Mouse (Mus musculus): ENCODE results near the gene Slc22a18. TPM values are rescaled to one million over a fixed set of nuclear protein-coding genes. Genes with fewer than 3 reads are reported as not detected.

The Slc22a18 gene
- polyA plus RNA-seq (2012; rRNA removed): 17.8 and 19.0 TPM in 2 replicates

DNA sequence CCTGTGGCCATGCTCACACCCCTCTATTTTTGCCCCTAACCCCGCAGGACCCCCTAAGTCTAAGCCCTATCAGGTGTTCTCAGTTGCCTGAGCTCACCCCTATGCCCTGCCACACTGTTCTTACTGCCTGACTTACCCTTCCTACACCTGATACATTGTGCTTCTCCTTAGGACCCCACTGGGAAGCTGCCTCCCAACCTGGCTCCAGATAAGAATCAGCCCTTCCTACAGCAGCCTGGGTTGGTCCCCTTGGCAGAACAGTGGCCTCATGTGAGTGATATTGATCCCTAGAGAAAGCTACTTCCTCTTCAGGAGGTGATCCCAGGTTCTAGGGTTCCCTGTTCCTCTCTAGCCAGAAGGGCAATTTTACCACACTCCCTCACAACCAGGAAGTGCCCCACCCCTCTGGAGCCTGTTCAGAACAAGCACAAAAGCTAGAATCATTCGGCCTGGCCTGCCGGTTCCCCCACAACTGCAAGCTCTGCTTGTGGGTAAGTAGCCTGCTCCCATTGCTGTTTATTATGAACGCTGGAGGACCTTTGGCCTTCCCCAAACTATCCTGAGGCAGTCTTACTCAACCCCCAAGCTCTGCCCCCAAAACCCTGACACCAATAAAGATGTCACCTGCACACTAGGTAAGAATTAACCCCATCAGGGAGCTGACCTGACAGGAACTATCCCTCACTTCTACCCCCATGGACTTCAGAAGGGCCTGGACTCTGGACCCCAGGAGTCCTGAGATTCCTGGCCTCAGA, at the start of gene Slc22a18:
Gene Slc22a18 (plus strand): TSS at position 390 of the 755 bp plus-strand sequence.
- DNase-seq (ENCODE audit: low spot score): peak; percentile 53

DNA sequence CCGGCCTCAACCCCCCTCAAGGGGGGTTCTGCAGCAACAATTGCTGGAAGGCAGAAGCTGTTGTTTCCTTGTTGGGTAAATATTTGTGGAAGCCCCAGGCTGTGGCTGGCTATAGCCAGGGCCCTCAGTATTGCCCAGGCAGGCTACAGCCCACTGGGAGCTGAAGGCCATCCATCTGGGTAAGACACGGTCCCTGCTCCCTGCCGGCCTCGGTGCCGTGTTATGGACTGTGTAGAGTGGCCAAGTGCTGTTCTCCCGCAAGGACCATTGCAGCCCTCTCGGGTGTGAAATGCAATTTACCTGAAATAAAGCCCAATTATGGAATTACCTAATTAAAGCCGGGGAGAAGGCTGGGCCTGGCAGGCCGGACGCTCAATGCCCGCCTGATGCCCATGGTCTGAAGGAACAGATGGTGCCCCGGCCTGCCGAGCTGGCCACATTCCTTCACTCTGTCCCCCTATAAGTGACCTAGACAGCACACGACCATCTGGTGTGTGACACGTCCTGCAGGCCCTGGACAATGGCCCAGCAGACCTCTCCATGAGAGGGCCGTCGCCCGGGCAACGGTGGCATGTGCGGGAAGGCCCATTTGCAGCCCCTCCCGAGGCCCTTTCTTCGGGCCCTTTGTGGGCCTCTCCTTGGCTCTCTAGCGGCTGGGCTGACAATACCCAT, 45.3 kb upstream of the Slc22a18 start:
- no peak for DNase-seq (ENCODE audit: low spot score)

DNA sequence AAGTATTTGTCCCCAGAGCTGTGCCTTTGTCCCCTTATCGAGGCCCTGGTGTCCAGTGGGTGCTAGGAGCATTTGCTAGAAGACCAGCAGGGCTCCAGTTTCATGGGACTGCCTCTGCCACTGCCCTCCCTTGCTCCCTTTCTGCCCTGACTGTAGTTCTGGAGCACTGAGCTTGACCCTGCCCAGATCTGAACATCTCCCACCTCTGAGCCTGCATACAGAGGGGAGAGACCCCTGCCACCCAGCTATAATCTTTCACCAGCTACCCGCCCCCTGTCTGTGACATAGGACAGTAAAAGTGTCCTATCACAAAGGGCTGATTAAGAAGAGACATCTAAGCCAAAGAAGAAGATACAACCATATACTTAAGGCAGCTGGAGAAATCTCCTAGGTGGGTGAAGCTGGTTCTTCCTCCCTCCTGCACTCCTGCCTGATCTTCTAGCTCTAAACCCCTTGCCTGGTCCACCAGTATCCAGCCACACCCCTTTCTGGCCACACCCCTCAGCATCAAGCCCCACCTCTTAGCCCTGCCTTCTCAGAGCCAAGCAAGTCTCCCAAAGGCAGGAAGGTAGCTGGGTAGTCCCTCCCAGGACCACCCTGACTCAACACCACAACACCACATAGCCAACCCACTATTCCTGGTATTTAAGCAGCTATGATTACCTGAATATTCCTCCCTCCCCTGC, 44.6 kb upstream of the Slc22a18 start:
- no peak for DNase-seq (ENCODE audit: low spot score)

DNA sequence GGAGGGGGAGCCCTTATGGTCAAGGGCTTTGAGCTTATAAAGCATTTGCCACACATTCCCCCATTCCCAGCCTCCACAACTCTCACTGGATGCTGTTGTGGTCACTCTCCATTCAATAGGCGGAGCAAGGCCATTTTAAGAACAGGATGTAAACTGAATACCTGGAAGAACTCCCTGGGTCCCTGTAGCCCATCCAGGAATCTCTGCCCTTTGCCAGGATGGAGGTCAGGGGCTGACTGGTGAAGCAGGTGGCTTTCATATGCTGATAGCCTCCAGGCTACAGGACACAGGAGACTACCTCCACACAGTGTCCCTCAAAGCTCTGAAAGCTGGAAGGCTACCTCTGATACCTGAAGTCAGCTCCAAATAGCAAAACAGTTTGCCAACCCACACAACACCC, 40.9 kb upstream of the Slc22a18 start:
- DNase-seq (ENCODE audit: low spot score): no peak

DNA sequence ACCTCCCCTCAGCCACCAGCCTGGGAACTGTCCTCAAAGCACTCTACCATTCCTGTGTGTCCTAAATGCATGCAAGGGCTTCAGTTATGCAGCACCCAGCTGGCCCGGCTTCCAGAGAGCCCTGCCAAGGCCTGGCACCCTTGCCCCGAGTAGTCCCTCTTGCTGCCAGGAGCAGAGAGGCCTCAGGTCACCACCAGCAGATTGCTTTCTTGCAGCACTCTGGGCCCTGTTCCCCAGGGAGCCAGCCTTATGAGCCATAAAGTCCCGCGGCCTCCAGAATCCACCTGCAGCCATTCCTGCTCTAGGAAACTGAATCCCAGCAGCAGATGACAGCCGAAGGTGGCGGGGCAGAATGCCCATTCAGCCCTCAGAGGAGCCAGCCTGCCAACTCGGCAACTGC, 40.2 kb upstream of the Slc22a18 start:
- no peak for DNase-seq (ENCODE audit: low spot score)

DNA sequence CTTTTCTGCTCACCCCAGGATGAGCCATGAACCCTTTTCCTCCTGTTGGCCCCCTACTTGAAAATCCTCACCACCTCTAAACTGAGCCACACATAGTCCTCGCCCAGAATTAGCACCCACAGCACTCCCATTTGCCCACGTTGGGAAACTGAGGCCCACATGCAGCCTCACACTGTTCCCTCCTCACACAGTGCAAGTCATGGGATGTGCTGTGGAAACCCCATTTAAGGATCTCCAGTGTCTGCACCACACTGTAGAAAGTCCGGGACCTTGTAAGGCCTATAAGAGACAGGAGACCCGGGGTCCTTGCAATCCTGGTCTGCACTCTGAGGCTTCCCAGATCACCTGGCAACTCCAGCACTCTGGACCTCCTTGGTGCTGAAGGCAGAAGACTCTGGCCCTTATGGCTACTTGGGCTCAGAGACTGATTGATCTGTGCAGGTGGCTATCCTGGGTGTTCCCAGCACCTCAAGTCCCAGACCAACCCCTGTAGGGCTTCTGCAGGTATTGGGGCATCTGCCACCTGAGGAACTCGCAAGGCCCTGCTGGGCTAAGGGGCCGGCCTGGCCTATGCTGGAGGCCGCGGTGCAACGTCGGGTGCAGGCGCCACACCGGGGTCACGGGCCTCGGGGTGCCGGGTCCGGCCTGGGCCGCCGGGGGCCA, 36.2 kb upstream of the Slc22a18 start:
- no peak for DNase-seq (ENCODE audit: low spot score)

DNA sequence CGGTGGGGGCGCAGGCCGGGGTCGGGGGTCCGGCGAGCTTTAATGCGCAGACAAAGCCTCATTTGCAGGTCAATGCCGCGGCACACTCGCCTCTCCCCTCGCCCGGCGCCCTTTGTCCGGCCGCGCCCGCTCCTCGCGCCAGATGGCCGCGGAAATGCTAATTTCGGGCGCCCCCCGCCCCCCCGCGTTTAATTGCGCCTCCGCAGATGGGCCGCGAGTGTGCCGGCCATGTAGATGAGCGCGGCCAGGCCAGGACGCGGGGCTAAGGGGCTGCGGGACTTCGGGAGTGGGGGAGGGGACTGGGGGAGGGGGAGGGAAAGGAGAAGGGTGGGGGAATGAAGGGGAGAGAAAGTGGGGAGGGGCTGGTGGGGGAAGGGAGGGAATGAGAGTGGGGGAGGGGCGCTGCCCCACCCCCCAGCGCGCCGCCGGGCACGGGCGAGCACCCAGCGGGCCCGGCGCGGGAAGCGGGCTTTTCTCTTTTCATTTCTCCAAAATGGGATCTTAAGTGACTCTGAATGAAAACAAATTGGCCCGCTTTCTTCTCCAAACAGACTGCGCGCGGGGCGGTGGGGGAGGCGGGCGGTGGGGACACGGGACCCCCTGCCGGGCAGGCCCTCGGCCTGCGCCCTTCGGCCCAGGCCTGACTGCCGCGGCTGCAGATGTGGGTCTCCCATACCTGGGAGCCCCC, 35.5 kb upstream of the Slc22a18 start:
- no peak for DNase-seq (ENCODE audit: low spot score)

DNA sequence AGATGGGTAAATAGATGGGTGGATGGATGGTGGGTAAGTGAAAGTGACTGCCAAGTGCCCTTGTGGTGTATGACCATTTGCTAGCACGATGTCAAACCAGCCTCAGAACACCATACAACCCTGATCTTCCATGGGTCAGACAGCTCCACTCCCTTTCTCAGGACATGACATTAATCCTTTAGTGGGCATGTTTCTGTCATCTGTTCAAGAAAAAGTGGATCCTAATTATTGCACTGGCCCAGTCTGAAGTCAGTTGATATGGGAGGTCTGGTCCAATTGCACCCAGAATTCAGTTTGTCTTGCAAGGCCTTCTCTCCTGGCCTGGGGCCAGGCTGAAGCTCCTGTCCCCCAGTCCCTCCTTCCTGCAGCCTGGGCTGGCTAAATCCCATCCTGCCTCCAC, 34.6 kb upstream of the Slc22a18 start:
- DNase-seq (ENCODE audit: low spot score): no peak

DNA sequence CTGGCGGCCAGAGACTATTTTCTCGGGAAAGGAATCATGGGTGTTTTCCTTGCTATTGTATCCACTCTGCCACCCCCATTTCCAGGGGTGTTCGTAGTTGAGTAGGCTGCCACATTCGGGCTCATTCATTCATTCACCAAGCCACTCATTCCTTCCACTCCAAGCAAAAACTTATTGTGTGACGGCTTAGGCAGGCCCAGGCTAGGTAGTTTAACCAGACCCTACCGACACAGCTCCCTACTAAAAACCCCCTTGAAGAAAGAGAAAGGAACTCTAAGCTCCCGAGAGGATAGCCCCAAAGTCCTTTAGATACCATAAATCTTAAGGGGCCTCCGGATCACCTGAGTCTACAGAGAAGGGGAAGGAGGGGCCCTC, 29.0 kb upstream of the Slc22a18 start:
- no peak for DNase-seq (ENCODE audit: low spot score)

DNA sequence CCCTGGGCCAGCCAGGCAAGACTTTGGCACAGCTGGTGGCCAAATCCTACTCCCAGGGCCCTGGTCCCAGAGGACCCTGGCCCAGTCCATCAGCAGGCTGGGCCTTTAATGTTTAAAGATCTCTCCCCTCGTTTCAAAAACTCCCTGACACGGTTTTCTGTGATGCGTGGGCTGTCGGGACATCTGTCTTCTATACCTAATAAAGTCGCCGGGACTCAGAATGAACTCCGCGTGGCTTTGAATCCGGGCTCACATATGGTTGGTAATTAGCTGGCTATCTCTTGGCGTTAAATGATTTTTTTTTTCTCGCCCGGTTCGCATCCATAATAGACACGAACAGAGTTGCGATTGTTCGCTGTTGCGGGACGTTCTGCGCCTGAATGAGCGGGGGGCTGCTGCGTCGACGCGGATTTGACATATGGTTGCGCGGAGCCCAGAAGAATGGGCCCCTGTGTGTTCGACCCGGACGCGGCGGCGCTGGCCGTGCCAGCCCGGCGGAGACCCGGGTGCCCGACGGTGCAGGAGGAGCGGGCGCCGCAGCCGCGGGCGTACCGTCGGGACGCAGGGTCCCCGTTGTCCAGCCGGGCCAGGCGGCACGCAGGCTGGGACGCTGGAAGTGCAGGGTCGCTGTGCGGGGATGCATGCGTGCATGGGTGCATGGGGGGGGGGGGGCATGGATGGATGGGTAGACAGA, 28.4 kb upstream of the Slc22a18 start:
- DNase-seq (ENCODE audit: low spot score): no peak

DNA sequence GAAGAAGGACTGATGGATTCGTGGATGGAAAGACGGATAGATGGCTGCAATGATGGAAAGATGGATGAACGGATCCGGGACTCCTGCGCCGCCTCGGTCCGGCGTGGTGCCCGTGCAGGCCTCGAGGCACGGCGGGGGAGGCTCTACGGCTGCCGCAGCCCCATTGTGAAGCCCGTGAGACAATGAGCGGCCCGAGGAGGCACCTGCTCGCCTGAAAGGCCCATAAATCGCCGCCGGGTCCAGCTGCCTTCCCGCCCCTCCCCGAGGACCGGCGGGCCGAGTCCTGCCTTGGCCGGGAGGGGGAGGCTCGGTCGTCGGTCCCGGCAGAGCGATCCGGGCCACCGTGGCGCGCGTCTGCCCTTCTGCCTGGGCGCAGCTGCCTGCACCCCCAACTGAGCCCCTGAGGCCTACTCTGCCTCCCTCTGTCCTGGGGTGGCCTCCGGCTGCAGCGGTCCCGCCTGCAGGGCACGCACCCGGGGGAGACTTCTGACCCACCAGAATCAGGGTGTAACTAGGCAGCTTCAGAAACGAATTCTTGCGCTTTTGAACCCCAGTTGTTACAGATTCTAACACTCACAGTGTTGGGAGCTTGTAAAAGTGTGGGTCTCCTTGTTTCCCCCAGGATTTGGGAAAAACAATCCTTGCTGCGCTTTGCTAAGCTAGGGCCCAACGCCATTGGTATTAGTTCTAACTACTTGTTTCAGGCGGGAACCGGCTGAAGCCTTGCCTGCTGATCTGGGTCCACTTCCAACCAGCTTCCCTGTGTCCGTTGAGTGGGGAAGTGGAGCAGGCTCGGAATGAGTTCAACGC, 27.7 kb upstream of the Slc22a18 start:
- DNase-seq (ENCODE audit: low spot score): no peak

DNA sequence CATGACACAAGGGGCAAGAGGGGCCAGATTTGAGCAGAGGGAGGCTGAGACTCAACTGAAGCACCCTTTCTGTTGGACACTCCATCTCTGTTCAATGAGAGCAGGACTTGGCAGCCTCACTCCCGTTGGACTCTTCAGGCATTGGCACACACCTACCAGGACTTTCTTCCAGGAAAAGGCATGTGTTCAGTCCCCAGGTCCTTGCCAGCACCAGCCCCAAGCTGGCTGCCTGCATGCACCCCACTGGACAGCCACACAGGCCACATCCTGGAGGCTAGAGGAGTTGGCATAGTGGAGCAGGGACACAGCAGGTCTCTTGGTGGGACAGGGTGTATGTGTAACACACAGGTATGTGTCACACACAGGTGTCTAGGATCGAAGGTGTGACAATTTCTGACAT, 26.4 kb upstream of the Slc22a18 start:
- DNase-seq (ENCODE audit: low spot score): no peak

DNA sequence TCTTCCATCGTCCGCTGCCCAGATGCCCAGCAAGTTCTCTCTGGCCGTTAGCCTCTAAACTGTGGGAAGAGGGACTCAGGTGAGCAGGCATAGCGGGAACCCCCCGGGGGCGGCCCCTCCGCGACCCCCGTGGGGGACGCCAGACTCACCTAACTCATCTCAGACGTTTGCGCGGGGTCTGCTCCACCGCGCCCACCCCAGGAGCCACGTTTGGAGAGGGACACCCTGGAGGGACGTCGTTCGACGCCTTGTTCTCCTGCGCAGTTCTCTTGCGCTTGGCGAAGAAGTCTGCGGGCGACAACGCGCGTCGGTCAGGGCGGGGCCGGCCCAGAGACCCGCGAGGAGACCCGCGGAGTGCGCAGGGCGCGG, 14.6 kb upstream of the Slc22a18 start:
- no peak for DNase-seq (ENCODE audit: low spot score)

DNA sequence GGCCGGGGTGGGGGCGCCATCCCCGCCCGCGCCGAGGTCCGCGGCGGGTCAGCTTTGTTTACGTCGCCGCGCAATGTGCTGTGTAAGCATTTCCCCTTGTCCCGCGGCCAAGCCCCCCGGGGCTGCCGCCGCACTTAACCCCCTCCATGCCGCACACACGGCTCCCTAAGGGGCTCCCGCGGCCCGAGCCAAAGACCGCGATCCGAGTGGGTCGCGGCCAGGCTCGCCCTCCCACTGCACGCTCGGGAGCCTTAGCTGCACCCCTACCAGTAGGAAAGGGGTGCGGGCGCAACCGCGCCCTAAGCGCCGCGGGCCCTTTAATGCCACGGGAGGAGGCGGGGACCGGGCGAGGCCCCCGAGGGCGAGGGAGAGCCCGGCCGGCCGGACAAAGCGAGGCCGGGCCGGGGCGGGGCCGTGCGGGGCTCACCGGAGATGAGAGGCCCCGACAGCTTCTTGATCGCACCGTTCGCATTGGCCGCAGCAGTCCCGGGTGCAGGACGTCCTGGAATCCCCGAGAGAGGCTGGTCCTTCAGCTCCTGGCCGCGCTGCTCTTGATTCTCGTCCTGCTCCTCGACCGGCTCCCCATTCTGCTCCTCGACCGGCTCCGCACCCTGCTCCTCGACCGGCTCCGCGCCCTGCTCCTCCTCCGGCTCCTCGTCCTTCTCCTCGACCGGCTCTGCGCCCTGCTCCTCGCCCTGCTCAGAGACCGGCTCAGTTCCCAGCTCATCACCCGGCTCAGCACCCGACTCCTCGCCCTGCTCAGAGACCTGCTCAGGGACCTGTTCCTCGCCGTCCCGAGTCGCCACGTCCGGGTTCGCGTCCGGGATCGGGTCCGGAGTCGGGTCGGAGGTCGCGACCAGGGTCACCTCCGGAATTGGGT, 14.0 kb upstream of the Slc22a18 start:
- peak; percentile 41 for DNase-seq (ENCODE audit: low spot score)

DNA sequence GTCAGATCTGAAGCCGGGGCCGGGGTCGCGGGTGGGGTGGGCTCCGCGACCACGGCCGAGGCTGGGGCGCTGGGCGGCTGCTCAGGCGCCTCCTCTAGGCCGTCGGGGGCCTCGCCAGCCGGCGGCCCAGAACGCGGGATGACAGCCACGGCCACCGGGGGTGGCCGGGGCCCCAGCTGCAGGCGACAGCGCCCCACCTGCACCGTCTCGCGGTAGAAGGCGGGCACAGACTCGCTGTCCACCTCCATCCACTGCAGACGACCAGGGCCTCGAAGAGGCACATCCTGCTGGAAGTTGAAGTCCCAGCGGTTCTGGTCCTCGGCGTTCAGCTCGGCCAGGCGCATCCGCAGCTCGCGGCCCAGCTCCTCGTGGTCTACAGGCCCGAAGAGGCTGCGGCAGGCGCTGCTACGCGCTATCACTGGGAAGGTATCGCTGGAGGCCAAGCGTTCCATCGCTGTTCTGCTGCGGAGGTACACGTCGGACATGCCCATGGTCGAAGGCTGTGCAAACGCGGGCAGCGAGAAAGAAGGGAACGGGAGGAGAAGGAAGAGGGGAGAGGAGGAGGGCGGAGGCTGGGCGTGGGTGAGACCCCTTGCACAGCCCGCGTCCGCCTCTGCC, 13.2 kb upstream of the Slc22a18 start:
- DNase-seq (ENCODE audit: low spot score): no peak

DNA sequence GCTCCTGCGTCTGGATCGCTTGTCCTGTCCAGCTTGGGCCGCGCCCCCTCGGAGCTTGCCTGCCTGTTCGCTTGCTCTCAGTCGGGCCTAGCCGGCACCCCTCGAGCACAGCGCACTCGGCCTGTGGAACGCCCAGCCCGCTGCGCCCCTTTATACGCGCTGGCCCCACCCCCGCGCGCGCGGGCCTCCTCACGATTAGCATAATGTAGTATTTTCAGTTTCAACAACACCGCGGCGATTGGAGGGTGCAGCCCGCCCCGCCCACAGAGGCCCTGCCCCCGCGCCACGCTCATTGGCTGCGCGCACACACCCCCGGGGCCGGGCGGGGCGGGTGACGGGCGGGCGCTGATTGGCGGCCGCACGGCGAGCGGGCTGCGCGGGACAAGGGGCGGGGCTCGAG, 12.7 kb upstream of the Slc22a18 start, which contains the start of gene Cdkn1c:
Gene Cdkn1c (minus strand): TSS at position 177 of the 400 bp plus-strand sequence.
- peak; percentile 66 for DNase-seq (ENCODE audit: low spot score)

DNA sequence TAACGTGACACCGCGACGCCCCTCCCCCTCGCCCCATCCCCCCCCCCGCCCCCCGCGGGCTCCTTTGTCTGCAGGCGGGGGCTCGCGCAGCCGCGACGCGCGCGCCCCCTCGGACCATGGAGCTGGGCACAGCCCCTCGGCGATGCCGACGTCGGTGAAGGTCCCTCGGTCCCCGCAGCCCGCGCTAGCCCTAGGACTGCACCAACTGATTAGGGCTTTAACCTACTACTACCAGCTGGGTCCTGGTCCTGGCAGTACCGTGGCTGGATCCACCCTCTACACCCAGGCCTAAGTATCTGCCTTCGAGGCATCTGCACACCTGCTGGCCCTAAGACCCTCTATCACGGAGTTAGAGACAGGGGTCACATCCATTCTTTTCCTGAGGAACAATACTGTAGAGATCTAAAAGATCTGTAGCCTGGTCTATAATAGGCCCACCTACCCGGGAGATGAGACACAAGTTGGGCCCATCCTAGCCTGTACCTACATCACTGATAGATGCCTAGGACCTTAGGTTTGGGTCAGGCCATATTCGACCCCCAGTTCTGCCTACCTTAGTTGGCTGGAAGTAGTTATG, 12.2 kb upstream of the Slc22a18 start:
- no peak for DNase-seq (ENCODE audit: low spot score)

DNA sequence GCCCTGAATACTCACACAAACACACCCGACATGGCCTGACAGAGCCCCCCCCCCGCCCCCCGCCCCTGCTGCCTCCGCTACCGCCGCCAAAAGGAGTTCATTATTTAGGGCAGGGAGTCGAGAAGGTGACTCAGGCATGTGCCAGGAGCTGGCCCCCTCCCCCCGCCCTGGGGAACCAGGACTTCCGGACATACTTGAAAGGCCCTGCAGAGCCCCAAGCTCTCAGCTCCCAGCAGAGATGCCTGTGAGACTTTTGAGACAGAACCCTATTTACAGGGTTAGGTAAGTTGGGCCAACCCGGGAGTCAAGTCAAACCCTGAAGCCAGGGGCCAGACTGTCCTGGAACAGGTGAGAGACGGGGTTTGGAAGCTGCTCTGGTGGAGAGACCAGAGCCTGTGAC, 11.6 kb upstream of the Slc22a18 start:
- no peak for DNase-seq (ENCODE audit: low spot score)
